Mouse (Mus musculus): ENCODE measurements around the gene Gsta4. TPM values are rescaled to one million over a fixed set of nuclear protein-coding genes. Genes with fewer than 3 reads are reported as not detected.
A peak's percentile ranks its signal among the peaks of the same experiment; 100 is the strongest.

The Gsta4 gene
- polyA plus RNA-seq, 1 experiment from 2014 or later, result 18.1 TPM

- no peak for TF ChIP-seq CTCF (IDR thresholded peaks at IDR 0.05)
- in situ Hi-C loops (cut with MboI; ENCODE audit: low pct_unique_long_range_greater_than_20kb), result no loop called here
- no peaks in the 10 kb centered on the region for H3K27me3 ChIP-seq
- no peak for ATAC-seq
- ChIA-PET CTCF (no interaction called here), POLR2A (no interaction called here)
- no peak for DNase-seq (ENCODE audit: low read depth, low spot score)
These were observed 4.4 kb upstream of the Gsta4 start for GRCm38 (mm10) chr9:78178197-78178596.

GRCm38 (mm10) chr9:78179071-78179470, 3.5 kb upstream of the Gsta4 start:
- in situ Hi-C loops (cut with MboI; ENCODE audit: low pct_unique_long_range_greater_than_20kb), result no loop called here
- POLR2A ChIA-PET, result no interaction called here
- no peaks in the 10 kb centered on the region for H3K27me3 ChIP-seq
- CTCF ChIA-PET, result no interaction called here
- DNase-seq (ENCODE audit: low read depth, low spot score) (no peak), ATAC-seq (no peak)
- no peak for TF ChIP-seq CTCF (IDR thresholded peaks at IDR 0.05)

- no peak for ATAC-seq
- in situ Hi-C loops (cut with MboI; ENCODE audit: low pct_unique_long_range_greater_than_20kb), result no loop called here
- POLR2A ChIA-PET, result no interaction called here
These were observed 3.1 kb downstream of the Gsta4 start for GRCm38 (mm10) chr9:78185686-78186085.

GRCm38 (mm10) chr9:78188910-78189309, 6.3 kb downstream of the Gsta4 start:
- POLR2A ChIA-PET, result interaction anchor here (0.6 kb wide), 1 partner anchor 337 kb away, joined by 3 read pairs; no protein-coding TSS in a partner anchor
- TF ChIP-seq CTCF (IDR thresholded peaks at IDR 0.05), result no peak
- in situ Hi-C loops (cut with MboI; ENCODE audit: low pct_unique_long_range_greater_than_20kb), result no loop called here
- no peak for ATAC-seq
- CTCF ChIA-PET, result no interaction called here
- DNase-seq (ENCODE audit: low read depth, low spot score), result no peak
- no peaks in the 10 kb centered on the region for H3K27me3 ChIP-seq

More at GRCm38 (mm10) chr9:78185686-78186085, 3.1 kb downstream of the Gsta4 start:
- no peak for TF ChIP-seq CTCF (IDR thresholded peaks at IDR 0.05)
- DNase-seq (ENCODE audit: low read depth, low spot score), result no peak
- CTCF ChIA-PET, result no interaction called here
- H3K27me3 ChIP-seq, result no peaks in the 10 kb centered on the region

GRCm38 (mm10) chr9:78190651-78191634, 8.4 kb downstream of the Gsta4 start:
- in situ Hi-C loops (cut with MboI; ENCODE audit: low pct_unique_long_range_greater_than_20kb), result no loop called here
- no peak for ATAC-seq
- H3K27me3 ChIP-seq, result no peaks in the 10 kb centered on the region

GRCm38 (mm10) chr9:78191736-78192135, 9.2 kb downstream of the Gsta4 start:
- CTCF ChIA-PET, result interaction anchor here (1.2 to 2.2 kb wide), 2 partner anchors 9 to 16 kb away, joined by 4 to 7 read pairs; no protein-coding TSS in a partner anchor
- DNase-seq (ENCODE audit: low read depth, low spot score) (no peak), ATAC-seq (no peak)
- H3K27me3 ChIP-seq, result no peaks in the 10 kb centered on the region
- in situ Hi-C loops (cut with MboI; ENCODE audit: low pct_unique_long_range_greater_than_20kb), result no loop called here
- POLR2A ChIA-PET, result interaction anchor here (0.7 to 1.1 kb wide), 4 partner anchors 8 to 396 kb away, joined by 4 to 5 read pairs (median 4); partner anchors contain the start of gene Slc17a5
- no peak for TF ChIP-seq CTCF (IDR thresholded peaks at IDR 0.05)

More at GRCm38 (mm10) chr9:78190651-78191634, 8.4 kb downstream of the Gsta4 start:
- peak; percentile 20 for DNase-seq (ENCODE audit: low read depth, low spot score)
- POLR2A ChIA-PET, result interaction anchor here (0.7 to 1.1 kb wide), 2 partner anchors 11 to 397 kb away, joined by 4 read pairs; partner anchors contain the start of gene Slc17a5
- no peak for TF ChIP-seq CTCF (IDR thresholded peaks at IDR 0.05)
- CTCF ChIA-PET, result interaction anchor here (2.2 kb wide), 1 partner anchor 9 kb away, joined by 7 read pairs; no protein-coding TSS in a partner anchor

GRCm38 (mm10) chr9:78193902-78194597, 11.5 kb downstream of the Gsta4 start:
- H3K27me3 ChIP-seq, result no peaks in the 10 kb centered on the region
- in situ Hi-C loops (cut with MboI; ENCODE audit: low pct_unique_long_range_greater_than_20kb), result no loop called here
- CTCF ChIA-PET, result interaction anchor here (0.7 to 1.6 kb wide), 11 partner anchors 10 to 113 kb away, joined by 3 to 6 read pairs (median 4); partner anchors contain the start of gene Ick
- POLR2A ChIA-PET, result no interaction called here
- ATAC-seq (peak; percentile 39), DNase-seq (ENCODE audit: low read depth, low spot score) (peak; percentile 30)
- TF ChIP-seq CTCF (IDR thresholded peaks at IDR 0.05), result peak; percentile 95

GRCm38 (mm10) chr9:78195034-78195433, 12.5 kb downstream of the Gsta4 start:
- in situ Hi-C loops (cut with MboI; ENCODE audit: low pct_unique_long_range_greater_than_20kb), result no loop called here
- no peaks in the 10 kb centered on the region for H3K27me3 ChIP-seq
- ChIA-PET POLR2A (no interaction called here), CTCF (interaction anchor here (0.7 to 1.6 kb wide), 8 partner anchors 19 to 112 kb away, joined by 3 to 6 read pairs (median 4); partner anchors contain the start of gene Ick)
- TF ChIP-seq CTCF (IDR thresholded peaks at IDR 0.05), result no peak
- ATAC-seq, result no peak
- DNase-seq (ENCODE audit: low read depth, low spot score), result no peak

GRCm38 (mm10) chr9:78197801-78198200, 15.2 kb downstream of the Gsta4 start:
- no peak for TF ChIP-seq CTCF (IDR thresholded peaks at IDR 0.05)
- no peaks in the 10 kb centered on the region for H3K27me3 ChIP-seq
- ATAC-seq (no peak), DNase-seq (ENCODE audit: low read depth, low spot score) (no peak)
- CTCF ChIA-PET, result interaction anchor here (0.9 kb wide), 1 partner anchor 22 kb away, joined by 3 read pairs; no protein-coding TSS in a partner anchor
- POLR2A ChIA-PET, result no interaction called here
- in situ Hi-C loops (cut with MboI; ENCODE audit: low pct_unique_long_range_greater_than_20kb), result no loop called here

- H3K27me3 ChIP-seq, result no peaks in the 10 kb centered on the region
- ATAC-seq (no peak), DNase-seq (ENCODE audit: low read depth, low spot score) (no peak)
- POLR2A ChIA-PET, result no interaction called here
- TF ChIP-seq CTCF (IDR thresholded peaks at IDR 0.05), result no peak
- in situ Hi-C loops (cut with MboI; ENCODE audit: low pct_unique_long_range_greater_than_20kb), result loop anchor here (25.0 kb wide), 1 partner anchor 108 kb away; the partner anchor contains the start of gene Omt2a
- CTCF ChIA-PET, result interaction anchor here (0.9 to 1.7 kb wide), 5 partner anchors 10 to 96 kb away, joined by 3 to 5 read pairs (median 3); no protein-coding TSS in a partner anchor
These were observed 21.6 kb downstream of the Gsta4 start for GRCm38 (mm10) chr9:78204194-78204593.
